Mouse (Mus musculus): ENCODE measurements around the gene Cd209a.

GRCm38 (mm10) chr8:3694121-3694520, 54.7 kb downstream of the Cd209a start, which contains the start of gene Fcer2a:
- TF ChIP-seq POLR2A (IDR thresholded peaks at IDR 0.05; ENCODE audit: insufficient read length, low read depth) (no peak), USF1 (IDR thresholded peaks at IDR 0.05; ENCODE audit: low read depth) (no peak), E2F4 (IDR thresholded peaks at IDR 0.05; ENCODE audit: insufficient read depth) (no peak), MYOD1 (IDR thresholded peaks at IDR 0.05; ENCODE audit: control insufficient read depth in 1 of 3, insufficient read length in 2 of 3, low read depth in 2 of 3) (no peak), MYOG (IDR thresholded peaks at IDR 0.05; ENCODE audit: control insufficient read depth in 1 of 3, insufficient read depth in 1 of 3, insufficient read length in 2 of 3, low read depth in 2 of 3) (no peak), CEBPB (IDR thresholded peaks at IDR 0.05; ENCODE audit: insufficient read depth, poor library complexity, severe bottlenecking) (no peak), TCF3 (IDR thresholded peaks at IDR 0.05; ENCODE audit: insufficient read length, low read depth) (no peak)

All from myocyte (in vitro differentiated cells).